Mouse (Mus musculus) gastrocnemius, adult 18-20 months (tissue): ENCODE measurements around the gene Lrch4. TPM values are rescaled to one million over a fixed set of nuclear protein-coding genes. Genes with fewer than 3 reads are reported as not detected.
A peak's percentile ranks its signal among the peaks of the same experiment; 100 is the strongest.
"Not testable (repeated sequence)": the region's sequence is repeated elsewhere in the genome, so short reads cannot be mapped to it uniquely, and the experiment has no call there.

Experiments
- DNase-seq: peaks from one replicate; pipeline ENCODE4 v3.0.0; 2021; ENCODE audit warnings: low spot score
- total RNA-seq, 2 experiments: library from RNA; stranded (reverse); gene quantifications; 2 replicates each; pipeline ENCODE4 v1.2.3; 2021

Lrch4 gene
- total RNA-seq, 2 experiments from 2014 or later, result 15.0 to 18.0 TPM

GRCm38 (mm10) chr5:137611245-137611602 lies 17.7 kb upstream of the Lrch4 start:
- peak; percentile 79 for DNase-seq

DNA sequence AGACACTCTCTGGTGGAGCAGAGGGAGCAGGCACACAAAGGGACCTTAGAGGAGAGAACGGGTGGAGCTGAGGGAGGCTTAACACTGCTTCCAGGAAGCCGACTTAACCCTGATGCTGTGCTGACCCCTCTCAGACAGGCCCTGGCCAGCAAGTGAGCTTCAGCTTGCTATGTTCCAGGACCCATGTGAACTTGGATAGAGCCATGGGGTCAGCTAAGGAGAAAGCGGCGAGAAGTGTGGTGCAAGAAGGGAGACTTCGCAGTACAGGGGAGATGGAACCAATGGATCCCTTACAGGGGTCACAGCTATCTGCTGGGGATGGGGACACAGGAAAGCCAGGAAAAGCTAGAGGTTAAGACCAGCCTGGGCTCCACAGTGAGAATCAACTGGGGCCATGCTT lies 15.8 kb upstream of the Lrch4 start:
- DNase-seq, result peak; percentile 38

DNA sequence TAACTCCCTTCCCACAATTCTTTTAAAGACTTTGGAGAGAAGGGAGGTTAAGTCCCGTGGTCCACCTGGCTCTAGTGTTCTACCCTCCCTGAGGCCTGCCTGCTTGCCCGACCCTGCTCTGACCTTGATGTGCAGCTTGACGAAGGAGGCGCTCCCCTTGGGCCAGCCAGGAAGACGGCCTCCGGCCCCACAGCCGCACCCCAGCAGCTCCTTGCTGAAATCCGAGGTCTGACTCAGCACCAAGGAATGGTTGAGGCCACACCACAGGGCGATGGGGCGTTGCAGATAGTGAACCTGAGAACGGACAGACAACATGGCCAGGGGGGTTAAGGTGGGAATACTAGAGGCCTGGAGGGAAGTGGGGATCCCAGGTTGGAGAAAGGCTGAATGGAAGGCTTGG lies 15.4 kb upstream of the Lrch4 start, which contains the start of gene Pcolce:
Gene Pcolce (minus strand): TSS at position 235 of the 400 bp plus-strand sequence.
- DNase-seq, result peak; percentile 50

- not testable (repeated sequence) for DNase-seq
Measured at GRCm38 (mm10) chr5:137614921-137615320, 14.0 kb upstream of the Lrch4 start.

DNA sequence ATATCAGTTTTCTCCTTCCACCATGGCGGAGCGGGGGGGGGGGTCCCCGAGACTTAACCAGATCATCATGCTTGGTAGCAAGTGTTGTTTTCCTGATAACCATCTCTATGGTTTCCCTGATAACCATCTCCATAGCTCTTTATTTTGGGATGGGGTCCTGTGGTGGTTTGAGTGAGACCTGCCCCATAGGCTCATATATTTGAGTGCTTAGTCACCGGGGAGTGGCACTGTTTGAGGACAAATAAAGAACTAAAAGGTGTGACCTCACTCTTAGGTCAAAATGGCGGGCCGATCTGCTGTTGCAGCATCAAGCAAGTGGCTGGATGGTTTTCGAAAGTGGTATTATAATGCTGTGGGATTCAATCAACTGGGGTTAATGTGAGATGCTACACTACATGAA lies 13.6 kb upstream of the Lrch4 start:
- no peak for DNase-seq

DNA sequence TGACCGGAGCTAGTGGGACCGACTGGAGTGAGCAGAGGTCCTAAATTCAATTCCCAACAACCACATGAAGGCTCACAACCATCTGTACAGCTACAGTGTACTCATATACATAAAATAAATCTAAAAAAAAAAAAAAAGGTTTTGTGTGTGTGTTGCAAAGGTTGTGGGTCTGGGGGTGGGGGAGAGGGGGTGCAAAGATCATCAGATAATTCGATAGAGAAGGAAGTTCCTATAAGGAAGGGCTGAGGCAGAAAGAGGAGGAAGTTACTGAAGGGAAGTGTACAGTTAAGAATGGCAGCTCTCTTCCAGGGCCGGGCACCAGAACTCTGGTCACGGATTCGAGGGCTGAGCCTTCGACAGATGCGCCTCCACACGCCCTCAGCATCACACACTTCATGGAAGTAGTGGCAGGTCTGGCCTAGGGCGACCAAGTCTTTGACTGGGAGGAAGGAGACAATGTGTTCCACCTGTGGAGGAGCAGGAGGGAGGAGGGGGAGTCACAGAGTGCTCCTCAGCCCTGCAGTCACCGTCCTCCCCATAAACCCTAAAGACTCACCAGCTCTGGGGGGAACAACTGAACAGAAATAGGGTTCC lies 4.9 kb upstream of the Lrch4 start:
- no peak for DNase-seq

DNA sequence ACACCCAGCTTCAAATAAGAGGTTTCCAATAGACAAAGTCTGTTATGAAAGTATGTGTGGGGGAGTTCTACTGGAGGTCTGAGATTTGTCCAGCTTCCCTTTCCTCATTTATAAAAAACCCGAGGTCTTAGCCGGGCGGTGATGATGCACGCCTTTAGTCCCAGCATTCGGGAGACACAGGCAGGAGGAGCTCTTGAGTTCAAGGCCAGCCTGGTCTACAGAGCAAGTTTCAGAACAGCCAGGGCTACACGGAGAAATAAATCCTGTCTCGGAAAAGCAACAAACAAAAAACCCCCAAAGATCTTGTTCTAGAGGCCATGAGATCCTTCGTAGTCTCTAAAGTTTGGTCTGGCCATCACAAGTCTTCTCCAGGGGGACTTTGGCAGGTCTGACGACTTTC lies 930 bp upstream of the Lrch4 start:
- no peak for DNase-seq

DNA sequence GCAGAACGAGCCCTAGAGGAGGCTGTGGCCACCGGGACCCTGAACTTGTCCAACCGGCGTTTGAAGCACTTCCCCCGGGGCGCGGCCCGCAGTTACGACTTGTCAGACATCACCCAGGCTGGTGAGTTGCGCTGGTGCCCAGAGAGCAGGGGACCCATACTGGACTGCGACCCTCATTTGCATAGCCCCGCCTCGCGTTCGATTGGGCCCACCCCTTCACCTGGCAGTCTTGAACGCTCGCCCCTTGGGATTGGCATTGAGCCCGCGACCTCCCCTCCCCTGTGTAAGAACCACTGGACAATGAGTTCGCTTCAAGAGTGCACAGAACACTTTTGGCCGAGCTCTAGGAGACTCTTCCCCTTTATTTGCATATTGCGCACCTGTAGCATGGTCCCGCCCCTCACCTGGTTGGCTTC lies 393 bp downstream of the Lrch4 start:
- peak; percentile 35 for DNase-seq

DNA sequence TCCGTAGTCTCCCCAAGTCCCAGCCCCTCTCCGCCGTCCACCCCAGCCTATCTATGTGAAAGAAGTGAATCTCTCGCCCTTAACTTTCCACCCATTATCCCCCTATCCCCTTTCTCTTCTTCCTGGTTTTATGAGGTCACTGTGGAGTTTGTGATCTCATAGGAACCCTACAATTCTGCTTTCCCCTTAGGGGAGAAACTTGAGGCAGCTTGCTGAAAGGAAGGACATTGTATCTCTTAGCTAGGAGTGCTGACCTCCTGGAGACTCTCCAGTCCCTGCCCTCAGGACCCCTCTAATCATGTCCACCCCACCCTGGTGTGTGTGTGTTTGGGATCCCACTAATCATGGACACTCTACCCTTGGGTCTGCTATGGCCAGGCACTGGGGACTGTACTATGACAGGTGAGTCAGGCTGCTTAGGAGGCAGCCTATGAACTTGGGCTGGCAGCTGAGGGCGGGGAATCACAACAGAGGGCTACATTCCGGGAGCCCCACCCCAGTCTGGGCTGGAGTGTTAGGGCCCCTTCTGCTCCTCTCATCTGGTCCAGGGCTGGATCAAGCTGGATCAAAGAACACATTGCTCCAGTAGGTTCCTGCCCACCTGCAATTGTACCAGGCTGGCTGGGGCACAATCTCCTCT lies 1.1 kb downstream of the Lrch4 start:
- DNase-seq, result no peak

DNA sequence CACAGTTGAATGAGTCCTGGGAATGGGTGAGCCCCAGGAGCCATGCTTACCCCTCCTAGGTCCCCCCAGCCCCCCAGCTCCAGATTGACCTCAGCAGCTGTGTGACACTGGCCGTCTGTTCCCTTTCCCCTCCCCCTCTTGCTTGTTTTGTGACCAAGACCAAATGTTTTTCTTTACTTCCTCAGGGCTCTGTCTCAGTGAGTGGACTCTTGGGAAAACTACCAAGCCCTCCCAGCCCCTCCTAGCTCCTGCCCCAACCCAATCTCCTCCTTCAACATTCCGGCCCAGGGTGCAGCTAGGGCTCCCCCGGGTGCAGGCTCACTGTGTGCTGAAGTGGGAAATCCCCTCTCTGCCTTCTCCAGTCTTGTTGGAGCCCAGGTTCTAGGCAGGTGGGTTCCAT lies 1.7 kb downstream of the Lrch4 start:
- DNase-seq, result peak; percentile 36

DNA sequence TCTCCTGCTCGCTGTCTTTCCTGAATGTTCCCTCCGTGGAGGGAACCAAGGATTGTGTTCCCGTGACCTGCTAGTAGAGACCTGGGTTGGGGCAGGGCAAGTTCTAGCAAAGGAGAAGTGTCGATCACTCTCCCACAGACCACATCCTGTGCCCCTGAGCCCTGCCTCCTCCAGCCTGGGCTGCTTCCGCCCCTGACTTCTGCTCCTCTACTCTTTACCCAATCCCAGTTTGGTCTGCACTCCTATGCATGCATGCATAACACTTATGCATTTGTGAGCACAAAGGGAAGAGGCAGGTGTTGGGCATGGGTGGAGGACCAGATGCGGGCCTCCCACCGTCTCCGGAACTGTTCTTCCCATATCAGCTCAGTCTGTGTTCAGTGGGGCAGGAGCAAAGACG lies 2.2 kb downstream of the Lrch4 start:
- peak; percentile 27 for DNase-seq

DNA sequence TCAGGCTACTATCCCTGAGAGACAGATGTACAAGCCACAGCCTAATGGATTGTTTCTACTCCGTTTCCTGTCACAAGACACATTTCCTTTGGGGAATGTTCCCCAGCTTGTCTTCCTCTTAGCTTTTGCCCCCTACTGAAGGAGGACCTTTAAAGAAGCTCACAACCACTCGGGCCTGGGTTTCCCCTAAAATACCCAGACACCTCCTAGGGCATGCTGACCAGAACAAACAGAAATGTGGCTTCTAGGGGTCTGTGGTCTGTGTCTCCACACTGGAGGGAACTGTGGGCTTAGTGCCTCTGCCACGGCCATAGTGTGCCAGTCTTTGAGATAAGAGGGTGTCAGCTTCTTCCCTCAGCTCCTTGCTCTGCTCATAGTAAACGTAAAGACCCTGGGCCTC lies 2.7 kb downstream of the Lrch4 start:
- DNase-seq, result no peak

DNA sequence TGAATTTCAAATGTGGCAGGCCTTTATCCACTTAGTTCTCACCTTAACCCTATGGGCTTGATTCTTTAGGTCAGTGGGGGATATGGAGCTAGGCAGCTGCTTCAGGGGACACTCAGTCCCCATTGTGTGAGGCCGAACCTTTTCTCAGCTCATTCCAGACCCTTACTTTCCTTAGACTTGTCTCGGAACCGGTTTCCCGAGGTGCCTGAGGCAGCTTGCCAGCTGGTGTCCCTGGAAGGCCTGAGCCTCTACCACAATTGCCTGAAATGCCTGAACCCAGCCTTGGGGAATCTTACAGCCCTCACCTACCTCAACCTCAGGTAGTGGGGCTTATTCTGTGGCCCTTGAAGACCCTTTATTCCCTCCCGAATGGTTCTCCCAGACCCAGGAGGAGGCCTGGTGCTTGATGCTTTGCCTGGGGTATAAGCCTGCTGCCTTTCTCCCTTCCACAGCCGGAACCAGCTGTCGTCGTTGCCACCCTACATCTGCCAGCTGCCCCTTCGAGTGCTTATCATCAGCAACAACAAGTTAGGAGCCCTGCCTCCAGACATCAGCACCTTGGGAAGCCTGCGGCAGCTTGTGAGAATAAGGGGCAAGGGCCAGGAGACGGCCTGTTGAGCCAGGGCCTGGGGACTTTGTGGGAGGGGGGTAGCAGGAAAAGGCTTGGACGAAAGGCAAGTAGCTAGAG lies 4.6 kb downstream of the Lrch4 start:
- no peak for DNase-seq

- DNase-seq, result no peak
Measured at GRCm38 (mm10) chr5:137639472-137639871, 10.6 kb downstream of the Lrch4 start.

- DNase-seq, result no peak
Measured at GRCm38 (mm10) chr5:137641054-137641453, 12.1 kb downstream of the Lrch4 start, which contains the start of gene Sap25. TSS of gene Sap25 (plus strand) at chr5:137641334.

- no peak for DNase-seq
Measured at GRCm38 (mm10) chr5:137642886-137643285, 14.0 kb downstream of the Lrch4 start.

GRCm38 (mm10) chr5:137644484-137644883 lies 15.6 kb downstream of the Lrch4 start:
- DNase-seq, result no peak

DNA sequence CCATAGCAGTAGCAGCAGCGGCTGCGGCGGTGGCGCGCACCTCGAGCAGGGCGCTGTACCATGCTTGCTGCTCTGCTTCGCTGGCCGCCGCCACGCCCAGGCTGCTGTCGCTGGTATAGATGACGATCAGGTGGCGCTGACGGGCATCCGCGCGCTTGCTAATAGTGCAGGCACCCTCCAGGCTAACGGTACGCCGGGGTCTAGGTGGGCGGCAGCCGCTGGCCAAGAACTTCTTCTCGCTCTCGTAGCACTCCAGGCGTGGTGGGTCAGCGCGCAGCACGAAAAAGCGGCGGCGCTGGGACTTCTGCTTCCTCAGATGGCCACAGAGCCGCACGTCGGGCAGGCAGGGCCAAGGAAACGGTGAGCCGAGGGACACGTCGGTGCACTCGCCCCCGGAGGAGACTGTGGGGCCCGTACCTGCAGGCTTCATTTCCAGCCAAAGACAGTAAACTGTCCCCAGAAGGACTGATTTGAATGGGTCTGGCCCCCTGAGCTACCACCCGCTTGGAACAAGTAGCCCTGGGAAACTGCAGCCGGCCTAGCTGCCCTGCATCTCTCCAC lies 16.2 kb downstream of the Lrch4 start:
- DNase-seq, result no peak

GRCm38 (mm10) chr5:137645652-137646091 lies 16.8 kb downstream of the Lrch4 start, which contains the start of gene Irs3:
TSS of gene Irs3 (minus strand) at chr5:137645714.
- peak; percentile 45 for DNase-seq

DNA sequence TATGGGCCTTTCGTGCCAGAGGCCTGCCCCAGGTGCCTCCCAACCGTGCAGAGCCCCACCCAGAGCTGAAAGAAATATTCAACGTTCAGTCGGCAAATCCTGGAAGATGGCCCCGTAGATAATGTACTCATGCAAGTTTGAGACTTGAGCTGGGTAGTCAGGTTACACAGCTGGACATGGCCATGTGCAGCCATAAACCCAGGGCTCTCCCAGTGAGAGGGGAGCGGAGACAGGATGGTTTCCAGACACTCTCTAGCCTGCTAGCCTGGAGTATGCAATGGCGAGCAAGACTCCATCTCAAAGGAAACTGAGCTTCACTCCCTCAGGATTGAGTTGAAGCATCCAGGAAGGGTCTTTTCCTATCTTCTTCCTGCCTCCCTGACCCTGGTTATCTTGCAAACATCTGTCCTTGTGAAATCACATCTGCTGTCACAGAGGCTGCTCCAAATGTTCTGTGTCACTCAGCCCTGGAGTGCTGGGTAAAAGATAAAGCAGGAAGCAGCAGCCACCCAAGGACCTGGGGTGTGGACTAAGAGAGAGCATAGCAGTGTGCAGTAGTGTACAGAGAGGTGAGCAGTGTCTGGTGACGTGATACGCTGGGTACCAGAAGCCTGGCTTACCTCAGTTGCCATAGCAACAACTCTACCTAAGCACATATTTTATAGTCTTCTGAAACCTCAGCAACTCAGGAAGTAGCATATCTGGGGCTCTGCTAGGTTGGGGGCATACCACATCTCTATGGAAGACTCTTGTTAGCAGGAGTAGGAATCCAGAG lies 19.1 kb downstream of the Lrch4 start:
- no peak for DNase-seq

DNA sequence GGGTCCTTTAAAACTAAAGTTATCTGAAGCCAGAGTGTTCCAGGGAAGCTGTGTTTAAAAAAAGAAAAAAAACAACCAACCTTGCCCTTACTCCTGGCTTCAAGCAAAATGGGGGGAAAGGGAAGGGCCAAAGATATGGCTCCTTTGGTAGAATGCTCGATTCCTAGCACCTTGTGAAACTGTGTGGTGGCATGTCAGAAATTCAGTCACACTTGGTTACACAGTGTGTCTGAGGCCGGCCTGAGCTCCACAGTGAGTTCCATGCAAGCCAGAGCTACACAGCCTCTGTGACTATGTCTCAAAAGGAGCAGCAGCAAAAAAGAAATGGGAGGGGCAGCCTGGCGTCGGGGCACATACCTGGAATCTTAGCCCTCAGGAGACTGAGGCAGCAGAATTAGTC lies 20.3 kb downstream of the Lrch4 start:
- DNase-seq, result no peak
